Mouse (Mus musculus): ENCODE measurements around the gene Spata31d1a. TPM values are rescaled to one million over a fixed set of nuclear protein-coding genes. Genes with fewer than 3 reads are reported as not detected.
"Not testable (repeated sequence)": the region's sequence is repeated elsewhere in the genome, so short reads cannot be mapped to it uniquely, and the experiment has no call there.

The Spata31d1a gene
- polyA plus RNA-seq, 1 experiment = not detected

DNA sequence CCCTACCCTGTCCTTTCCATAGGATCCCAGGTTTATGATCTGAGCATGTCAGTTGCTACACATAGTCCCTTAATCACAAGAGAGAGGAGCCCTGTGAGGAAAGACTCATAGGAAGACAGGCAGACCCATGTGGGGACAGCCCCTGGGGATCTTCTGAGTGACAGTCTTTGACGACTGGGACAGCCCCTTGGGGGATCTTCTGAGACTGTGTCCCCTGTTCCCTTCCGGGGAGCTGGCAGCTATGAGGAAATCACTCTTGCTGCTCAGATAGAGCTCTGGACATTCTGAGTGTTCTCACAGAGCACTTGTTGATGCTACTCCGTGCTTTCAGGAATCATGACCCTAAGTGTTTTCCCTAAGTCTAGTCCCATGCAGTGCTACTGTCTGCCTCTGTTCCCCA lies 3.6 kb upstream of the Spata31d1a start:
- Histone ChIP-seq H3K4me3 (ENCODE audit: insufficient read depth, low read depth, low read length) (no peak overlapping the region), H3K27ac (ENCODE audit: insufficient read depth, low read depth, low read length) (no peak overlapping the region), H3K4me1 (ENCODE audit: control insufficient read depth, insufficient read depth, low read length) (no peaks in the 10 kb centered on the region)
- TF ChIP-seq CTCF (IDR thresholded peaks at IDR 0.05; ENCODE audit: insufficient read depth, low read depth, low read length) = no peak
- TF ChIP-seq POLR2A (IDR thresholded peaks at IDR 0.05; ENCODE audit: insufficient read depth, low read depth, low read length) = no peak
- 51% methylated on average over 3 of the region's 3 CpGs for WGBS

DNA sequence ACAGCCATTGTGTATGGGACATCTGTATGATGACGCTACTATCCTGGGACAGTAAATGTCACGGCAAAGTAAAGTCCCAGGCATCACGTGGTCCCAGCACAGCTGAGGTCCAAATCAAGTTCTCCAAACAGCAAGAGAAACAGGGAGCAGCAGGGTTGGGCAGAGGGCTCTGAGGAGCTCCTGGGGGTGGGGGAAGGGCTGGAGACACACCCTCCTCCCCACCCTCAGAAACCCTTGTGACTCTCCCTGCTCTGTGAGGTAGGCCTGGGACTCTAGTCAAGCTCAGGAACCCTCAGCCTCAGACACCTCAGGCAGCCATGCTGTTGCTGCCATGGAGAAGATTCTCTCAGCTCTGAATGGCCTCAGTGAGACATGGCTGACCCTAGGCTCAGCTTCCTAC lies 1.9 kb upstream of the Spata31d1a start, which contains the start of gene Spata31d1b:
TSS of gene Spata31d1b (plus strand) at position 301 of the 400 bp plus-strand sequence.
- not testable (repeated sequence) for H3K4me3 ChIP-seq (ENCODE audit: insufficient read depth, low read depth, low read length); H3K4me1 ChIP-seq (ENCODE audit: control insufficient read depth, insufficient read depth, low read length); H3K27ac ChIP-seq (ENCODE audit: insufficient read depth, low read depth, low read length)
- 83% methylated on average over 3 of the region's 3 CpGs for WGBS

DNA sequence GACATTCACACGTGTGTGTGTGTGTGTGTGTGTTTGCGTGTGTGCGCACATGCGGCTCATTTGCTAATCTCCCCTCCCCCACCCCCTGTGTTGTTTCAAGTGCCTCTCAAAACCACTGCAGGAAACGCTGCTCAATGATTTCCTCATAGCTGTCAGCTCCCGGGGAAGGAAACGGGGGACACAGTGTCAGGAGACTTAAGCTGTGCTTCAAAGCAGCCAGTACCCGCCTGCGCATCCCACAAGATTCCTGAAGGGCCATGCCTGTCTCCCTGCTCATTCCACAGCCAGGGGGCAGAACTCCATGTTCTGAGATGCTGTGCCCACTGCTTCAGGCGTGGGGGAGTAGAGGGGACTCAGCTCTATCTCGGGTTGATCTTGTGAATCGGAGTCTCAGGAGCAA lies 5.6 kb downstream of the Spata31d1a start:
- H3K4me1 ChIP-seq (ENCODE audit: control insufficient read depth, insufficient read depth, low read length) = no peaks in the 10 kb centered on the region
- no peak overlapping the region for H3K4me3 ChIP-seq (ENCODE audit: insufficient read depth, low read depth, low read length)
- WGBS = 56% methylated on average over 12 of the region's 12 CpGs
- TF ChIP-seq POLR2A (IDR thresholded peaks at IDR 0.05; ENCODE audit: insufficient read depth, low read depth, low read length) (no peak), CTCF (IDR thresholded peaks at IDR 0.05; ENCODE audit: insufficient read depth, low read depth, low read length) (no peak)
- H3K27ac ChIP-seq (ENCODE audit: insufficient read depth, low read depth, low read length) = no peak overlapping the region

DNA sequence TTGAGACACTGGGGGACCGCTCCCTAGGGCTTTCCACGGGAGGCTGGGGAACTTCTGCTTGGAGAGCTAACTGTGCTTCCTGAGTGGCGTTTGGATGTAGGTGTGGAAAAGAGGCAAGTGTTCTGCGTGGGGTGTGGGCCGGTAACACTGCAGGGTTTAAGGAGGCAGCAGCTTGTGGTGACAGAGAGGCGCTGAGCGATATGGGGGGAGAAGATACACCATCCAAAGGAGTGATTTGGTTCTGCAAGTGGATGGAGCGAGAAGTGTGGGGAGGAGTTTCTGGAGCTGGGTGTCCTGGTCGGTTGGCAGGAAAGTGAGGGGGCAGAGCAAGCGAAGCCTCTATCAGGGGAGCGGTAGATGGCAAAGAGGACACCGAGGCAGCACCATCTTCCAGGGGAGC lies 6.6 kb downstream of the Spata31d1a start:
- Histone ChIP-seq H3K27ac (ENCODE audit: insufficient read depth, low read depth, low read length) (no peak overlapping the region), H3K4me1 (ENCODE audit: control insufficient read depth, insufficient read depth, low read length) (no peaks in the 10 kb centered on the region), H3K4me3 (ENCODE audit: insufficient read depth, low read depth, low read length) (no peak overlapping the region)
- 69% methylated on average over 12 of the region's 12 CpGs for WGBS
- TF ChIP-seq CTCF (IDR thresholded peaks at IDR 0.05; ENCODE audit: insufficient read depth, low read depth, low read length) (no peak), POLR2A (IDR thresholded peaks at IDR 0.05; ENCODE audit: insufficient read depth, low read depth, low read length) (no peak)

DNA sequence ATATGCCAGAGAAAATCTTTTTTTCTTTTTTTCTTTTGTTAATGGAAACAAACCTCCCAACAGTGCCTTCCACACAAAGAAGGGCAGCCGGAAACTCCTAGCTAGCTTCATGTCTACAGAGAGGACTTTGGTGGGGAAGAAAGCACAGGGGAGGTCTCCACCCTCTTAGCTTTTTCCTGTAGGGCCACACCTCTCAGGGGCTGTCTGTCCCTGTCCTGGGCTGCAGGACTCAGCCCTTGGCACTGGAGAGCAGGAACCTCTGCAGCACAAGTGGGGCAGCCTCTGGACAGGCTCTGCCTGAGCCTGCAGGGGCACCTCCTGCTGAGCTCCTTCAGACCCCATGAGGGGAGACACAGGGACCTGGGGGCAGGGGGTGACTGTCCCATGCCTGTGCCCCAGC lies 10.0 kb downstream of the Spata31d1a start:
- H3K4me1 ChIP-seq (ENCODE audit: control insufficient read depth, insufficient read depth, low read length); H3K27ac ChIP-seq (ENCODE audit: insufficient read depth, low read depth, low read length); H3K4me3 ChIP-seq (ENCODE audit: insufficient read depth, low read depth, low read length): not testable (repeated sequence)
- 71% methylated on average over 1 of the region's 1 CpGs for WGBS

- H3K27ac ChIP-seq (ENCODE audit: insufficient read depth, low read depth, low read length) = no peak overlapping the region
- TF ChIP-seq CTCF (IDR thresholded peaks at IDR 0.05; ENCODE audit: insufficient read depth, low read depth, low read length) (no peak), POLR2A (IDR thresholded peaks at IDR 0.05; ENCODE audit: insufficient read depth, low read depth, low read length) (no peak)
Observed at GRCm38 (mm10) chr13:59699131-59699530, 11.0 kb downstream of the Spata31d1a start.

GRCm38 (mm10) chr13:59695781-59696180 lies 14.3 kb downstream of the Spata31d1a start:
- TF ChIP-seq POLR2A (IDR thresholded peaks at IDR 0.05; ENCODE audit: insufficient read depth, low read depth, low read length) (no peak), CTCF (IDR thresholded peaks at IDR 0.05; ENCODE audit: insufficient read depth, low read depth, low read length) (no peak)
- WGBS = 95% methylated on average over 7 of the region's 7 CpGs

More at GRCm38 (mm10) chr13:59699131-59699530, 11.0 kb downstream of the Spata31d1a start:
- 85% methylated on average over 8 of the region's 8 CpGs for WGBS
- H3K4me1 ChIP-seq (ENCODE audit: control insufficient read depth, insufficient read depth, low read length) = no peaks in the 10 kb centered on the region
- H3K4me3 ChIP-seq (ENCODE audit: insufficient read depth, low read depth, low read length) = no peak overlapping the region

DNA sequence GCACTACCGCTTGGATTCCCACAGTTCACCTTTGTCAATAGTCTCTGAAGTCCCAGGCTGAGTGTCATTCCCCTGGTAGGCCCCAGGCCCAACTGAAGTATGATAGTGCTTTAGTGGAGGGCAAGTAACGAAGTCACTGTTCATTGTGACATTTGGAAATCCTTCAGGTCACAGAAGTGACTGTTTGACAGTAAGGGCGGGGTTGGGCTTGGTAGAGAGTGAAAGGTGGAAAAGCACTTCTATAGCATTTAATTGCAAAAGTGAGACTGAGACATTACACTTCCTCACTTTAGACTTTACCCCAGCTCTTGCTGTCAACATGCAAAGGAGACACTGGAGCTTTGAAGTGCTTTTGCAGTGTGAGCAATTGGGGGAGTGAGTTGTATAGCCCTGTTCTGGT lies 16.1 kb downstream of the Spata31d1a start, which contains the start of gene 4921517D22Rik:
TSS of gene 4921517D22Rik (minus strand) at position 101 of the 400 bp plus-strand sequence.
- no peaks in the 10 kb centered on the region for H3K4me1 ChIP-seq (ENCODE audit: control insufficient read depth, insufficient read depth, low read length)
- TF ChIP-seq POLR2A (IDR thresholded peaks at IDR 0.05; ENCODE audit: insufficient read depth, low read depth, low read length) = no peak
- TF ChIP-seq CTCF (IDR thresholded peaks at IDR 0.05; ENCODE audit: insufficient read depth, low read depth, low read length) = no peak
- H3K27ac ChIP-seq (ENCODE audit: insufficient read depth, low read depth, low read length) = no peak within 1 kb of the TSS
- no peak within 1 kb of the TSS for H3K4me3 ChIP-seq (ENCODE audit: insufficient read depth, low read depth, low read length)
- WGBS = 94% methylated on average over 3 of the region's 3 CpGs

More at GRCm38 (mm10) chr13:59695781-59696180, 14.3 kb downstream of the Spata31d1a start:
- H3K4me3 ChIP-seq (ENCODE audit: insufficient read depth, low read depth, low read length) = no peak overlapping the region
- H3K27ac ChIP-seq (ENCODE audit: insufficient read depth, low read depth, low read length) = no peak overlapping the region
- H3K4me1 ChIP-seq (ENCODE audit: control insufficient read depth, insufficient read depth, low read length) = no peaks in the 10 kb centered on the region

- WGBS = 55% methylated on average over 10 of the region's 10 CpGs
Observed at GRCm38 (mm10) chr13:59691478-59691877, 18.7 kb downstream of the Spata31d1a start.

GRCm38 (mm10) chr13:59690576-59690975 lies 19.6 kb downstream of the Spata31d1a start:
- TF ChIP-seq CTCF (IDR thresholded peaks at IDR 0.05; ENCODE audit: insufficient read depth, low read depth, low read length) (no peak), POLR2A (IDR thresholded peaks at IDR 0.05; ENCODE audit: insufficient read depth, low read depth, low read length) (no peak)
- 83% methylated on average over 7 of the region's 7 CpGs for WGBS
- no peaks in the 10 kb centered on the region for H3K4me1 ChIP-seq (ENCODE audit: control insufficient read depth, insufficient read depth, low read length)
- H3K4me3 ChIP-seq (ENCODE audit: insufficient read depth, low read depth, low read length) = no peak overlapping the region
- H3K27ac ChIP-seq (ENCODE audit: insufficient read depth, low read depth, low read length) = no peak overlapping the region

More at GRCm38 (mm10) chr13:59691478-59691877, 18.7 kb downstream of the Spata31d1a start:
- Histone ChIP-seq H3K4me1 (ENCODE audit: control insufficient read depth, insufficient read depth, low read length) (no peaks in the 10 kb centered on the region), H3K27ac (ENCODE audit: insufficient read depth, low read depth, low read length) (no peak overlapping the region), H3K4me3 (ENCODE audit: insufficient read depth, low read depth, low read length) (no peak overlapping the region)
- TF ChIP-seq CTCF (IDR thresholded peaks at IDR 0.05; ENCODE audit: insufficient read depth, low read depth, low read length) = no peak
- TF ChIP-seq POLR2A (IDR thresholded peaks at IDR 0.05; ENCODE audit: insufficient read depth, low read depth, low read length) = no peak

Measured in olfactory bulb, adult 2 months (tissue).